Mouse (Mus musculus) kidney, postnatal 4 days (tissue): Measurements from ENCODE around the gene H2al1j.
A peak's percentile ranks its signal among the peaks of the same experiment; 100 is the strongest.
"Not testable (repeated sequence)": the region's sequence is repeated elsewhere in the genome, so short reads cannot be mapped to it uniquely, and the experiment has no call there.

ENCODE experiments used
- DNase-seq, 2 experiments: peaks; one replicate each; pipeline ENCODE4 v3.0.0; 2021; ENCODE audit warnings: mixed read lengths in 2 of 2

H2al1j gene

DNA sequence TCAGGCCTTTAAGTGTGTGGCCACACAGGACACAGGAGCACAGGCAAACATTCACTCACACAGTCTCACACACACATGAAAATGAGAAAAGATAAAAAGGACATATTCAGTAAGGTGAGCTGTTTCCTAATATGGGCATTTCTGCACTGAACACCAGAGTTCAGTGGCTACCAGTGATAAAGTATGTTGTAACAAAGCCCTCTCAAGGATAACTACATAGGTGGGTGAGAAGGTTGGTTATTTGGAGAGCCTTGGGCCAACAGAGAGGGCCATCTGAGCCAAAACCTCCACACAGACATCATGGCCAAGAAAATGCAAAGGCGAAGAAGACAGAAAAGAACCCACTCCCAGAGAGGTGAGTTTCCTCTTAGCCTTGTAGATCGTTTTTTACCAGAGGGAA, at the start of gene H2al1j:
Gene H2al1j (plus strand): TSS at position 301 of the 400 bp plus-strand sequence.
- DNase-seq, result not testable (repeated sequence)

DNA sequence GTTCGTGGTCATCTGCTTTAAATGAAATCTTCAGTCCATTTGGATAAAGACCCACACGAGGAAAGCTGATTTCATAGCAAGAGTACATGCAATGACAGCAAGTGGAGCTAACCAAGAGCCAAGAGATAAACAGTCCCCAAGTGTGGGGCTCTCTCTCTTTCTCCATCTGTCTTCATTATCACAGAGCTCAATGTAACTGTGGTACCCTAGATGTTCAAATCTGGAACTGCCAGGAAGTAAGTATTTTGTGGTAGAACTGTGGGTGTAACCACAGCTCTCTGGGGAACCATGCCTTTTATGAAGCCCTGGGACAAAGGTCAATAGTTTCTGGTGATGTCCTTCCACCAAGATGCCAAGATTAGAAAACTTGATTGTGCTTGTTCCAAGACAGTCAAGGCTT, 46.9 kb upstream of the H2al1j start:
- DNase-seq, result no peak

GRCm38 (mm10) chrX:11288306-11288882, 39.2 kb upstream of the H2al1j start:
- peak in 1 of 2 experiments; percentile 23 for DNase-seq

DNA sequence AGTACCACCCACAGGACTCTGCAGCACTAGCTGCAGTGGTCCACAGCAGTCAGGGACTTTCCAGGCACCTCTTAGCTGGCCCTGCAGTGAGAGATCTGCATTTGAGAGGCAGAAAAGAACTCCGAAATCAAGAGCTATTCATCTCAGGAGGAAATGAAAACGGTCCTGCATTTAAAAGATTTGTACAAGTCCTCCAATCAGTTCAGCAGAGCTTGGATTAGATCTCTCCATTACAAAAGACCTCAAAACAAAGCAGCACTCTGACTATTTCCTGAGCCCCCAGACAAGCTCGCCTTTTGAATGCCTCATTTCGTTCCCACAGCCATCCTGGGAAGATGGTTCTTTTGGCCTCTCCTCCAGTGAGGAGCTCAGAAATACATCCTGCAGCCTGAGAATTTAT, 38.4 kb upstream of the H2al1j start:
- no peak for DNase-seq

DNA sequence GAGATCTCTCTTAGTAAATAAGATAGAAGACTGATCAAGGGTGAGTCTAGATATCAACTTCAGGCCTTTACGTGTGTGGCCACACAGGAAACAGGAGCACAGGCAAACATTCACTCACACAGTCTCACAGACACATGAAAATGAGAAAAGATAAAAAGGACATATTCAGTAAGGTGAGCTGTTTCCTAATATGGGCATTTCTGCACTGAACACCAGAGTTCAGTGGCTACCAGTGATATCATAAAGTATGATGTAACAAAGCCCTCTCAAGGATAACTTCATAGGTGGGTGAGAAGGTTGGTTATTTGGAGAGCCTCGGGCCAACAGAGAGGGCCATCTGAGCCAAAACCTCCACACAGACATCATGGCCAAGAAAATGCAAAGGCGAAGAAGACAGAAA, 28.7 kb upstream of the H2al1j start, which contains the start of gene H2al1a:
Gene H2al1a (plus strand): TSS at position 301 of the 400 bp plus-strand sequence.
- not testable (repeated sequence) for DNase-seq

GRCm38 (mm10) chrX:11302132-11302531, 25.5 kb upstream of the H2al1j start, which contains the start of gene H2al1b:
Gene H2al1b (plus strand): TSS chrX:11302432.
- not testable (repeated sequence) for DNase-seq

GRCm38 (mm10) chrX:11305355-11305754, 22.3 kb upstream of the H2al1j start, which contains the start of gene H2al1c:
Gene H2al1c (plus strand): TSS chrX:11305655.
- not testable (repeated sequence) for DNase-seq

DNA sequence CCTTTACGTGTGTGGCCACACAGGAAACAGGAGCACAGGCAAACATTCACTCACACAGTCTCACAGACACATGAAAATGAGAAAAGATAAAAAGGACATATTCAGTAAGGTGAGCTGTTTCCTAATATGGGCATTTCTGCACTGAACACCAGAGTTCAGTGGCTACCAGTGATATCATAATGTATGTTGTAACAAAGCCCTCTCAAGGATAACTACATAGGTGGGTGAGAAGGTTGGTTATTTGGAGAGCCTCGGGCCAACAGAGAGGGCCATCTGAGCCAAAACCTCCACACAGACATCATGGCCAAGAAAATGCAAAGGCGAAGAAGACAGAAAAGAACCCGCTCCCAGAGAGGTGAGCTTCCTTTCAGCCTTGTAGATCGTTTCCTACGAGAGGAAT, 19.1 kb upstream of the H2al1j start, which contains the start of gene H2al1d:
Gene H2al1d (plus strand): TSS at position 301 of the 400 bp plus-strand sequence.
- DNase-seq, result not testable (repeated sequence)

- DNase-seq, result not testable (repeated sequence)
Measured at GRCm38 (mm10) chrX:11311634-11312033, 16.0 kb upstream of the H2al1j start, which contains the start of gene H2al1e. Gene H2al1e (plus strand): TSS chrX:11311934.

DNA sequence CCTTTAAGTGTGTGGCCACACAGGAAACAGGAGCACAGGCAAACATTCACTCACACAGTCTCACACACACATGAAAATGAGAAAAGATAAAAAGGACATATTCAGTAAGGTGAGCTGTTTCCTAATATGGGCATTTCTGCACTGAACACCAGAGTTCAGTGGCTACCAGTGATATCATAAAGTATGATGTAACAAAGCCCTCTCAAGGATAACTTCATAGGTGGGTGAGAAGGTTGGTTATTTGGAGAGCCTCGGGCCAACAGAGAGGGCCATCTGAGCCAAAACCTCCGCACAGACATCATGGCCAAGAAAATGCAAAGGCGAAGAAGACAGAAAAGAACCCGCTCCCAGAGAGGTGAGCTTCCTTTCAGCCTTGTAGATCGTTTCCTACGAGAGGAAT, 12.8 kb upstream of the H2al1j start, which contains the start of gene H2al1f:
Gene H2al1f (plus strand): TSS at position 301 of the 400 bp plus-strand sequence.
- not testable (repeated sequence) for DNase-seq

DNA sequence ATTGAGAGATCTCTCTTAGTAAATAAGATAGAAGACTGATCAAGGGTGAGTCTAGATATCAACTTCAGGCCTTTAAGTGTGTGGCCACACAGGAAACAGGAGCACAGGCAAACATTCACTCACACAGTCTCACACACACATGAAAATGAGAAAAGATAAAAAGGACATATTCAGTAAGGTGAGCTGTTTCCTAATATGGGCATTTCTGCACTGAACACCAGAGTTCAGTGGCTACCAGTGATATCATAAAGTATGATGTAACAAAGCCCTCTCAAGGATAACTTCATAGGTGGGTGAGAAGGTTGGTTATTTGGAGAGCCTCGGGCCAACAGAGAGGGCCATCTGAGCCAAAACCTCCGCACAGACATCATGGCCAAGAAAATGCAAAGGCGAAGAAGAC, 9.7 kb upstream of the H2al1j start, which contains the start of gene H2al1g:
Gene H2al1g (plus strand): TSS at position 301 of the 400 bp plus-strand sequence.
- DNase-seq, result not testable (repeated sequence)

GRCm38 (mm10) chrX:11321192-11321591, 6.4 kb upstream of the H2al1j start, which contains the start of gene H2al1h:
Gene H2al1h (plus strand): TSS chrX:11321492.
- DNase-seq, result not testable (repeated sequence)

- DNase-seq, result not testable (repeated sequence)
Measured at GRCm38 (mm10) chrX:11324359-11324758, 3.3 kb upstream of the H2al1j start, which contains the start of gene H2al1i. Gene H2al1i (plus strand): TSS chrX:11324659.

DNA sequence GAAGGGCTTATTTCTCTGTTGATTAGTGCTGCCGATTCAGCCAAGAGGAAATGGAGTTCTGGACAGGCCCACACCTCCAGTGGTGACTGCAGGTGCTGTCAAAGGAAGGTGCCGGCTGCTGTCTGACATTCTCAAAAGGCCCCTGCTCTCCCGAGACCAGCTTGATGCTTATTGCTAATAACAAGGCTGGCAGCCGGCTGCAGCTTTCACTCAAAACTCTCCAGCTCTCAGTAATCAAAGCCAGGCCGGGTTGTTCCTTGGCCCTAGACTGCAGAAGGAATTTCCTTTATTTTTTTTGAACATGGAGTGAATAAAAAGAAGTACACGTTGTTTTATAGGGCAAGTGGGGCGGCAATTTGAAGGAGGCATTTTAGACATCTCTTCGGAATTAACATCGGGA, 18.1 kb downstream of the H2al1j start:
- DNase-seq, result no peak

DNA sequence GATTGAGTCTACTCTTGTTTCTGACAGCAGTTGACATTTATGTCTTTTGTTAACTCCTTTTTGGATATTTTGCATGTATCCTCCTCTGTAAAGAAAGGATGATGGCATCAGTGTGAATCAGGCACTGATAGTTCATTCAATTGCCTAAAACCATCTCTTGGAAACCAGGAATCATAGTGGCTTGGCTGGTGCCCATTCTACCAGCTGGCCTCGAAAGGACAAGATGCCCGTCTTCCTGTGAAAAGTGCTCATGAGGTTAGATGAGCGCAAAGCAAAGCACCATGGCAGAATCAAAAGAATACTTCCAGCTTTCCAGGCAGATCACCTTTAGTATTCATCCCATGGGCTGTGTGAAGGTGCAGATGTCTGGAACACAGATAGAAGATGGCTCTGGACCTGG, 19.1 kb downstream of the H2al1j start:
- DNase-seq, result no peak

GRCm38 (mm10) chrX:11360823-11361222, 33.2 kb downstream of the H2al1j start:
- DNase-seq, result no peak

- no peak for DNase-seq
Measured at GRCm38 (mm10) chrX:11361261-11361660, 33.6 kb downstream of the H2al1j start.

DNA sequence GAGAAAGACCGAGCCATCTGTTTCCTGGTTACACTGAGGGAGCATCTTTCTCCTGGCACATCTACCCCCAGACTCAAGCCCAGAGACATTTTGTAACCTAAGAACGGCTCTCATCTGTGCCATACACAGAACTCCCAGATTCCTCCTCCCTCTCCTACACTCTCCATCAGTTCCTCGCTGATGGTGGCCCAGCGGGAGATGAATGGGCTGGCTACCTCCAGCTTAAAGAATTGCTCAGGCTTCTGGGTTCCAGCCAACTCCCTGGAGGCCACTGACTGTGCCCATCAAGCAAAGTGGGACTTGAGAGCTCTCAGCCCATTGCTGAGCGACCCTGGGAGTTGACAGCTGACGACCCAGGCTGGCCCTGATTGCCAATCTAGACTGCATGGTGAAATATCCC, 36.3 kb downstream of the H2al1j start:
- no peak for DNase-seq

DNA sequence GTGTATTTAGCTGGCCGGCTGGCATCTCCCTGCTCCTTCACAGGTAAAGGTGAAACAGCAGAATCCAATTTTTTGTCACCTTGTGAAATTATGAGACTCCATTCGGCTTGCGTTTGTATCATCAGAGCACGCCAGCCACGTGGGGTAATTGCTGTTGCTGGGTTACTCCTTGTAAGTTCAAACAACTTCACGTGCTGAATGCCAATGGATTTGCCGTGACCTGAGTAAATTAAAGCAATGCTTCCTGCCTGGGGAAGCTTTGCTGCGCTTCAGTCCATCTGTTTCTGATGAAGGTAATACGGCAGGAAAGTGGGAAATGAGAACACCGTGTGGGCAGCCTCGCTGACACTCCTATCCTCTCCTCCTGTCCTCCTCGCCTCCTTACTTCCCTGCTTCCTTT, 37.5 kb downstream of the H2al1j start:
- DNase-seq, result no peak
